Mouse (Mus musculus) embryonic facial prominence, embryonic 10.5 days (tissue): ENCODE data around the gene Bcan. TPM values are rescaled to one million over a fixed set of nuclear protein-coding genes. Genes with fewer than 3 reads are reported as not detected.

Experiments used
- DNase-seq: peaks from one replicate; pipeline ENCODE4 v3.0.0-alpha.2; 2017; ENCODE audit warnings: low spot score
- H3K27ac ChIP-seq: fragments of 300-500 bp; sonication (generic); replicated peaks from 2 replicates; pipeline ENCODE4 v1.5.1; 2016; ENCODE audit warnings: mild to moderate bottlenecking
- H3K27me3 ChIP-seq: fragments of 300-500 bp; sonication (generic); replicated peaks from 2 replicates; pipeline ENCODE4 v1.6.1; 2016; ENCODE audit warnings: low read depth, mild to moderate bottlenecking; ENCODE audit not compliant: poor library complexity, severe bottlenecking
- H3K36me3 ChIP-seq: fragments of 300-500 bp; sonication (generic); replicated peaks from 2 replicates; pipeline ENCODE4 v1.6.1; 2016; ENCODE audit warnings: mild to moderate bottlenecking, moderate library complexity
- H3K4me1 ChIP-seq: fragments of 300-500 bp; sonication (generic); 2 replicates; pipeline ENCODE4 v1.6.1; 2016
- H3K4me3 ChIP-seq: fragments of 300-500 bp; sonication (generic); 2 replicates; pipeline ENCODE4 v1.5.1; 2016; ENCODE audit warnings: mild to moderate bottlenecking, moderate library complexity
- H3K9me3 ChIP-seq: fragments of 300-500 bp; sonication (generic); 2 replicates; pipeline ENCODE4 v1.6.1; 2016; ENCODE audit warnings: mild to moderate bottlenecking
- WGBS: fragments of 180-500 bp; shearing (Covaris S2); methylation state at CpG from one replicate; pipeline ENCODE4 v1.1.7; 2016; 5-methylcytosine and 5-hydroxymethylcytosine counted together
- polyA plus RNA-seq: library from polyadenylated mRNA; unstranded; fragments of >200 nt; fragmentation: Nextera tagmentation; extraction: Ambion mirVana; gene quantifications from 2 replicates; pipeline ENCODE4 v1.2.1, GENCODE M21; 2016

Gene Bcan
- polyA plus RNA-seq, 1 experiment from 2014 or later: 0.32 TPM

DNA sequence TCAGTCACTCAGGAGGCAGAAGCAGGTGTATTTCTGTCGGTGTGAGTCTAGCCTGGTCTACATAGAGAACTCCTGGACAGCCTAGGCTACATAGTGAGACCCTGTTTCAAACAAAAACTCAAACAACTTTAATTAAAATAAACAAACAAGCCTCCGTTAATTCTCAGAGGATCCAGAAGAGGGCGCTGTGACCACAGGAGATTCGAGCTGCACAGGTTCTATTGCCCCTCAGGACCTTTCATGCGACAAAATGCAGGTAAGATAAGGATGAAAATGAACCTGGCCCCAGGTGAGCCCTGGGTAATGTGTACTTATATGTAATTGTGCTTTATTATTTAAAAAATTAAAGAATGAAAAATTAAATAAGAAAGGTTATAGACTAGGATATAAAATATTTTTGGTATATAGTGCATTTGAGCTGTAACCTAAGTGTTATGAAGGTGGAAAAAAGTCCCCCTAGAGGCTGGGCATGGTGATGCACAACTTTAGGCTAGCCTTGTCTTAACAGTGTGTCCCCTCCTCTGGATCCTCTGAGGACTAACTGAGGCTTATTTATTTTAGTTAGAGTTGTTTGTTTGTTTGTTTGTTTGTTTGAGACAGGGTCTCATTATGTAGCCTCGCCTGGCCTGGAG, 10.7 kb upstream of the Bcan start:
- WGBS: 9% methylated on average over 6 of the region's 6 CpGs

DNA sequence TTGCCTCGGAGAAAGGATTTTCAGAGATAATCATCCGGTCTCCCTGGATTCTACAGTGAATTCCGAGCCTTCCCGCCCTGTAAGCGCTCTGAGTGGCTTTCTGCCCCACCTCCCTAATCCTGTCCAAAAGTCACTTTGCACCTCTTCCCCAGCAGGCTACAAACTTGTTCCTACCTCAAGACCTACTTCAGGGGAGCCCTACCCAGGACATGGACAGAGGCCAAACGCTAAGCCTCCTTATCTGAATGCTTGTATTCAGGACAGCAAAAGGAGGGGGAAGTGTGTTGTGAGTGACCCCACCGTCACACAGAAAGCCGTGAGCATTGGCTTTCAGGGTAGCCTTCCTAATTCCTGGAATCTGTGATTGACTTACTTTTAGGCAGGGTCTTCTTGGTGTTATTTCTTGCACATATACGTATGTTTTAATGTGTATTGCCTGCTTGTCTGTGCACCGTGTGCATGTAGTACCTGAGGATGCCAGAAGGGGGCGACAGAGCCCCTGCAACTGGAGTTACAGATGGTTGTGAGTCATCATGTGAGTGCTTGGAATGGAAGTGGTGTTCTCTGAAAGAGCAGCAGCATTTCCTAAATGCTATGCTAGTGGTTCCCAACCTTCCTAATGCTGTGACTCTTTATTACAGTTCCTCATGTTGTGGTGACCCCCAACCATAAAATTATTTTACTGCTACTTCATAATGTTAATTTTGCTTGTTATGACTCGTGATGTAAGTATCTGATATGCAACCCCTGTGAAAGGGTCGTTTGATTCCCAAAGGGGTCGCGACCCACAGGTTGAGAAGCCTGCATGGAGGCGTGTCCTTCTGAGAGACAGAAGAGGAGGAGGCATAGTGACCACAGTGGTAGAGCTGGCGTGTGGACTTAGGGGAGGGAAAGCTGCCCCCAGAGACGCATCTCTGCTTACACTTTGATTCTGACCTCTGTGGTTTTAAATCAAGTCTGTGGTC, 6.1 kb upstream of the Bcan start:
- DNase-seq: no peak

More for the DNA sequence above, 10.7 kb upstream of the Bcan start:
- Histone ChIP-seq H3K27ac (no peak overlapping the region), H3K4me1 (no peaks in the 10 kb centered on the region), H3K9me3 (peaks cover 5% of the 10 kb centered on the region; the same call in 1 of the 2 replicates), H3K36me3 (no peaks in the 10 kb centered on the region), H3K27me3 (peaks cover 14% of the 10 kb centered on the region), H3K4me3 (no peak overlapping the region)
- no peak for DNase-seq

DNA sequence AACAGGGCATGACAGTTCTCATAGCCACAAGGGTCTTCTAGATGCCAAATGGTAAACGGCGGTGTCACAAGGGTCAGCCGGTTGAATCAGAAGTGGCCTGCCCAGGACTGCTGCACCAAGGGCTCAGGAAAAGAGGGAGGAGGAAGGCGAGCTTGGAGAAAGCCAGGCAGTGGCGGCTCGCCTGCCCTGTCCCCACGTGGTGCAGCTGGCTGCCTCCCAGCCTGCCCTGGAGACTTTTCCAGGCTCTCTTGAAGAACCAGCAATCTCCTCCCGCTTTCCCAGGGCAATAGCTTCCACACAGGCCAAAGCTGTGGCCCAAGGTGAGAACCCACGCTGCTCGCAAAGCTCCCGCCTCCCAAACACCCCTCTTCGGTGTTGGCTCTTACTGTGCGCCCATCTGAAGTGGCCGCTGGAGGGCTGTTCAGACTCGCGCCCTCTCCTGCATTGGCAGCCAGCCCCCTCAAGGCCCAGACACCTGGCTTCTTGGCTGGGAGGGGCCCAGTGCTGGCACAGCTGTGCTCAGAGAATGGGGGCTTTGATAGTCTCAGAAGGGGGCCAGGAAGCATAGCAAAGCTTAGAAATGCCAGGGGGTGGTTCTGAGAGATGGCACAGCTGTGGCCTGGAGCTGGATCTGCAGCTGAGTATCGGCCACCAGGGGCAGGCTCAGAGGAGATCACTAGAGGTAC, 2.4 kb upstream of the Bcan start:
- no peaks in the 10 kb centered on the region for H3K36me3 ChIP-seq
- WGBS: 6% methylated on average over 17 of the region's 17 CpGs
- peaks cover 26% of the 10 kb centered on the region for H3K4me1 ChIP-seq
- H3K27ac ChIP-seq: no peak overlapping the region
- H3K4me3 ChIP-seq: peak overlapping the region; percentile 0; the same call in 1 of the 2 replicates
- H3K9me3 ChIP-seq: peaks cover 7% of the 10 kb centered on the region; the same call in 1 of the 2 replicates
- no peak for DNase-seq
- peaks cover 84% of the 10 kb centered on the region for H3K27me3 ChIP-seq

More for the DNA sequence above, 6.1 kb upstream of the Bcan start:
- peaks cover 7% of the 10 kb centered on the region; the same call in 1 of the 2 replicates for H3K9me3 ChIP-seq
- peaks cover 57% of the 10 kb centered on the region for H3K27me3 ChIP-seq
- H3K36me3 ChIP-seq: no peaks in the 10 kb centered on the region
- no peak overlapping the region for H3K27ac ChIP-seq
- peaks cover 6% of the 10 kb centered on the region; the same call in 1 of the 2 replicates for H3K4me1 ChIP-seq
- 83% methylated on average over 18 of the region's 18 CpGs for WGBS
- H3K4me3 ChIP-seq: no peak overlapping the region

DNA sequence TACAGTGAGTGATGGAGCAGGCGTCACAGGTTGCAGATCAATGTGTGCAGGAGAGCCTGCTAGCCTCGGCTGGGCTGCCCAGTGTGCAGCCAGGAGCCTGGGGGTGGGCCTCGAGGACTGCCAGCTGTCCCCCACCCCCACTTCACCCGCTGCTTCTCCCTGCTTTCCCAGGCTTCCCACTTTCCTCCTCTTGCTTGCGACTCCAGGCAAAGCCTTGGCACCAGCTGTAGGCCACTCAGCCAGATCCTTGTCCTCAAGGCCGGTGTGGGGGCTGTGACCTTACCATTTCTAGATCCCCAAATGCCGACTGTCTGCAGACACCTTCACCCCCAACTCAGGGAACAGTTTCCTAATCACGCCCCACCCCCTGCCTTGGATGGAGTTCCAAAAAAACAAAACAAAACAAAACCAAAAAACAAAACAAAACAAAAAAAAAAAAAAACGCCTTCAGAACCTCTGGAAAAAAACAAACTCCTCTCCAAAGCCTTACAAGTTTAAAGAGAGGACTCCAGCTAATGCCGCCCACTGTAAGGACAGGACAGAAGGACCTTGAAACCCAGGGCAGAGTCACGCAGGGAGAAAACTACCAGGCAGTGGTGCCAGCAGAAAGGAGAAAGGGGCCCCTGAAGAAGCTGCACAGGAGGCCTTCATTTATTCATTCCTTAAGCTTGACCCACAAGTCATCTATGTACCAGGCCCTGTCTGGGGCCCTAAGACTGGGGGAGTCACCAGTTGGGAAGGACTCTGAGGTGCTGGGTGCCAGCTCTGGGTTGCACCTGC, 976 bp upstream of the Bcan start:
- Histone ChIP-seq H3K27ac (no peak overlapping the region), H3K4me3 (peak overlapping the region; percentile 58), H3K4me1 (peaks cover 41% of the 10 kb centered on the region), H3K36me3 (no peaks in the 10 kb centered on the region), H3K27me3 (peaks cover 98% of the 10 kb centered on the region), H3K9me3 (peaks cover 4% of the 10 kb centered on the region; the same call in 1 of the 2 replicates)
- no peak for DNase-seq
- 11% methylated on average over 11 of the region's 11 CpGs for WGBS

DNA sequence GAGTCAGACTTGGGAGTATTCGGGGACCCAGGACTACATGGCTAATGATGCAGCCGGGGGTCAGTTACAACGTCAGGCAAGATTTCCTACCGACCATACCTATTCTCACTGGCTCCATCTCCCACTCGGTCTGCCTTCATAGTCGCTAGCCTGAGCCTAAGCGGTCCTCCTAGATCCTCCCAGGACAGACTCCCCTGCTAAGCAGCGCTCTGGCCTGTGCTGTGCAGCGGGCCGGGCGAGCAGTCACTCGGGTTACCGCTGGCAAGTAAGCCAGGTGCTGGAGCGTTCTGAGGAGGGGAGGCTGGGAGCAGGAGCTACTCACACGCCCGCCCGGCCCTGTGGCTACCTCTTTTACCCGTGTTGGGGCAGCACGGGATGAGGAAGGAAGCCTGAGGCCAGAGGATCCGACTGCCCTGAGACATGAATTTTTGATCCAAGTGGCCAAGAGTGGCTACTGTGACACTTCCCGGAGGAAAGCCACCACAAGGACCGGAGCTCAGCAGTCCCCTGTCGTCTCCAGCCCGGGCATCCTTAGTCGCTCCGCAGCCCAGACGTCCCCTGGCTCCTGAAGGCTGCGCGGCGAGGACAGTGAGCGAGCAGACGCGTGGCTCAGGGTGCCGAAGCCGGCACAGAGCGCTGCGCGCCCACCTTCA, 661 bp downstream of the Bcan start:
- H3K36me3 ChIP-seq: no peaks in the 10 kb centered on the region
- peaks cover 48% of the 10 kb centered on the region for H3K4me1 ChIP-seq
- H3K4me3 ChIP-seq: peak overlapping the region; percentile 58
- DNase-seq: peak; percentile 35
- H3K9me3 ChIP-seq: peaks cover 2% of the 10 kb centered on the region; the same call in 1 of the 2 replicates
- H3K27me3 ChIP-seq: peaks cover 100% of the 10 kb centered on the region
- WGBS: under 1% methylated on average over 38 of the region's 38 CpGs
- H3K27ac ChIP-seq: no peak overlapping the region

DNA sequence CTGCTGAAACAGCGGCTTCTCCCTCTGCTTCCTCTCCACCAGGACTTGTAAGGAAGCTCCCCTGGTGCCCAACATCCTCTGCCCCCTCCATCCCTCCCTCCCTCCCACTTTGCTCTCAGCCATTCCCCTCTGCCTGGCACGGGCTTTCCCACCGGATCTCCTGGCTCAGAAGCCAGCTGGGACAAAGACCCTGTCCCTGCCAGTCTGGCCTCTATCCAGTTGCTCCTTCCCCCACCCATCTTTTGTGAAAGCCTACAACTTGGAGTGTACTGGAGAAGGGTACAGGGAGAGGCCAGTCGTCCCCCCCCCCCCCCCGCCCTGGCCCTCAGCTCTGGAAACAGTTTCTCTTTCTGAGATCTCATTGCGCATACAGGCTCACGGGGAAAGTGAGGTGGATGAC, 1.3 kb downstream of the Bcan start:
- H3K4me3 ChIP-seq: no peak overlapping the region
- WGBS: 3% methylated on average over 7 of the region's 7 CpGs
- DNase-seq: no peak

DNA sequence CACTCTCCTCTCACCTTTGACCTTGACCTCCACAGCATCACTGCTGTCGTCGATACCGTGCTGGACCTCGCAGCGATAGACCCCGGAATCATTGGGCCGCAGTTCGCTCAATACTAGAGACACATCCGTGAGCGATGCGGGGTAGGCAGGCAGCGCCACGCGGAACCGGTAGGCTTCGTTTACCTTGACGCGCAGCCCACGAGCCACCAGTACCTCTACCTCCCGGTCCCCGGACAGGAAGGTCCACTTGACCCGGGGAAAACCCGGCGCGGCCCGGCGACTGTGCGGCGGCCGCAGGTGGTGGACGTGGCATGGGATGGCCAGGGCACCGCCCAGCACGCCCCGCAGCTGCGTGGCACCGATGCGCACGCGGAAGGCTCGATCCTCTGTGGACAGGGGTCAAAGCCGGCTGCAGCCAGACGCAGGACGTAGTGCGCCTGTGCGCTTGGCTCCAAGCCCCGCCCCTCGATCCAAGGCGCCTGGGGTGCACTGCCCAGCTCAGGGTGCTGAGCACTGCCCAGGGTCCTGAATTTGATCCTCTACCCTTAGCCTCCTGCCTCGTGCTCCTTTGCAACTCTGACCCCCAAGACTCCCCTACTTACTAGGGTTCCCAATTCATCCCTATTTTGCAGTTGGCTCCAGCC, 2.9 kb downstream of the Bcan start:
- Histone ChIP-seq H3K4me1 (peaks cover 54% of the 10 kb centered on the region), H3K27ac (no peak overlapping the region), H3K4me3 (peak overlapping the region; percentile 57), H3K9me3 (no peaks in the 10 kb centered on the region), H3K36me3 (no peaks in the 10 kb centered on the region), H3K27me3 (peaks cover 100% of the 10 kb centered on the region)
- peak; percentile 65 for DNase-seq
- under 1% methylated on average over 49 of the region's 49 CpGs for WGBS

More for the DNA sequence above, 1.3 kb downstream of the Bcan start:
- Histone ChIP-seq H3K27ac (no peak overlapping the region), H3K36me3 (no peaks in the 10 kb centered on the region), H3K9me3 (peaks cover 2% of the 10 kb centered on the region; the same call in 1 of the 2 replicates), H3K27me3 (peaks cover 100% of the 10 kb centered on the region), H3K4me1 (peaks cover 48% of the 10 kb centered on the region)

DNA sequence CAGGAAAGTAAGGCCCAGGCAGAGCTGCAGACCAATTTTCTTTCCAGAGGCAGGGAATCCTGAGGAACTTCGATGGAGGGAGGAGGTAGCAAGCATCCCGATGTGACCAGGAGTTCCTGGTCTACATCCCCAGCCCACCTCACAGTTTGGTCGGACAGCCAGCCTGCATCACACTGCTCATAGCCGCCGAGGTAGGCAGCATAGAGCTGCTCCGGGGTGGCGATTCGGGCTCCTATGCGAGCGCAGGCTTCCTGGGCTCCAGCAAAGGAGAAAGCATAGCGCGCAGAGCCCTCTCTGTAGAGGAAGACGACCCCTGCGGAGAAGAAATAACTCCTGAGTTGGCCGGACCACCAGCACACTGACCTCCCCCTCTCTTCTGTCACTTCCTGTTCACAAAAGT, 3.6 kb downstream of the Bcan start:
- DNase-seq: no peak
- Histone ChIP-seq H3K4me3 (peak overlapping the region; percentile 57), H3K36me3 (no peaks in the 10 kb centered on the region), H3K27me3 (peaks cover 100% of the 10 kb centered on the region), H3K27ac (no peak overlapping the region), H3K4me1 (peaks cover 54% of the 10 kb centered on the region), H3K9me3 (no peaks in the 10 kb centered on the region)
- WGBS: 2% methylated on average over 15 of the region's 15 CpGs

DNA sequence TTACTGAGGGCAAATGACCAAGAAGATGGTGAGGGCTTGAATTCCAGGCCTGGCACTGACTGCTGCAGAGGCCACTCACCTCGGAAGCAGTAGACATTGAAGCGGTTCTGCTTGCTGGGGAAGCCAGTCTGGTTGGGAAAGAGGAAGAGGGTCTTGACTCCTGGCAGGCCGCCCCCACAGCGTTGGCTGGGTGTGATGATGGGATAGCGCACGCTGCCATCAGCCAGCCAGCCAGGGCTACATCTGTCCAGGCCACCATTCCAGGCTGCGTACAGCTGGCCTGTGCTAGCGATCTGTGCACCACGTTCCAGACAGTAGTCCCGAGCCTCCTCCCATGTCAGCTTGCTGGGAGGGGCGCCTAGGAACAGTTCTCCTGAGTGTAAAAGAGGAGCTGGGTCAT, 4.7 kb downstream of the Bcan start:
- WGBS: 26% methylated on average over 11 of the region's 11 CpGs

DNA sequence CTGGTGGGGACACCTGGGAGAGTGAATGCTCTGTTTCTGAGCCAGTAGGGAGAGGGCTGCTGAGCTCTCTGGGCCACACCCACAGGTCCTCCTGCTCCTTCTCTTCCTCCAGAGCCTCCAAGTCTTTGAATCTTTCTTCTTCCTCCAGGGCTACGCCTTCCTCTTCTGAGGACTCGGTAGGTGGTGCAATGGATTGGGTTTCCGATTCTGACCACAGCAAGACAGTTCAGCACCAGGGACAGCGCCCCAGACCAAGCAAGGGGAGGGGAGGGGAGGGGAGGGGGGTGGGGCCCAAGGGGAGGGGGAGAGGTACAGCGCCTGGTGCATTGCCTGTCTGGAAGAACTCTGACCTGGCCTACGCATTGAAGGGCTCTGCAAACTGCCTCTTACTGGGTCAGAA, 6.6 kb downstream of the Bcan start:
- Histone ChIP-seq H3K4me3 (no peak overlapping the region), H3K27me3 (peaks cover 100% of the 10 kb centered on the region), H3K27ac (no peak overlapping the region), H3K36me3 (no peaks in the 10 kb centered on the region), H3K4me1 (peaks cover 45% of the 10 kb centered on the region), H3K9me3 (no peaks in the 10 kb centered on the region)
- WGBS: 0% methylated on average over 6 of the region's 6 CpGs
- peak; percentile 88 for DNase-seq

More for the DNA sequence above, 4.7 kb downstream of the Bcan start:
- H3K36me3 ChIP-seq: no peaks in the 10 kb centered on the region
- no peak overlapping the region for H3K27ac ChIP-seq
- H3K4me3 ChIP-seq: peak overlapping the region; percentile 11; the same call in 1 of the 2 replicates
- H3K9me3 ChIP-seq: no peaks in the 10 kb centered on the region
- H3K4me1 ChIP-seq: peaks cover 49% of the 10 kb centered on the region
- DNase-seq: no peak
- H3K27me3 ChIP-seq: peaks cover 100% of the 10 kb centered on the region

DNA sequence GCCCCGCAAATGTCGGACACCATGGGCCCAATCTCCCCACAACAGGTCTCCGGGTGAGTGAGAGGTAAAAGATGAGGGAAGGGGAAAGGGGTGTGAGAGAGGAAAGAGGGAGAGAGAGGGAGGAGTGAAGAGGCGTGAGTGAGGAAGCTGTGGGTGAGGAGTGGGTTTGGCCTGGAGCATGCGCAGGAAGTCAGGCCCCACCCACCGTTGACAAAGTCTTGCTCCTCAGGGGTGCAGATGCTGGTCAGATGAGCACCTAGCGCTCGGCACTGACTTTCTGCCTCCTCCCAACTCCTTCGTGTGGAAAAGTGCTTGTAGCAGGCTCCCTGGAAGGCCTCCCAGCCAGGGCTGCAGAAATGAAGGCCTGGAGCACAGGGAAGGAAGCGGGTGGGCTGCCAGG, 10.1 kb downstream of the Bcan start:
- 26% methylated on average over 10 of the region's 10 CpGs for WGBS
- H3K27ac ChIP-seq: no peak overlapping the region
- H3K36me3 ChIP-seq: no peaks in the 10 kb centered on the region
- H3K4me1 ChIP-seq: peaks cover 56% of the 10 kb centered on the region
- 0 out of 2 replicates have a peak overlapping the region, but pooled peaks have one; percentile 5 for H3K4me3 ChIP-seq
- H3K9me3 ChIP-seq: no peaks in the 10 kb centered on the region
- H3K27me3 ChIP-seq: peaks cover 83% of the 10 kb centered on the region
- DNase-seq: no peak
